Mouse (Mus musculus) B cell, adult (primary cell): ENCODE results near the gene Pelo. TPM values are rescaled to one million over a fixed set of nuclear protein-coding genes. Genes with fewer than 3 reads are reported as not detected.

ENCODE experiments used
- total RNA-seq: library from RNA; stranded (reverse); gene quantifications from 4 replicates; pipeline ENCODE4 v1.2.4, GENCODE M21; 2023; ENCODE audit not compliant: inconsistent age

Pelo gene
- total RNA-seq, result 23.1 to 31.3 TPM (median 28.7 TPM) in 4 replicates

DNA sequence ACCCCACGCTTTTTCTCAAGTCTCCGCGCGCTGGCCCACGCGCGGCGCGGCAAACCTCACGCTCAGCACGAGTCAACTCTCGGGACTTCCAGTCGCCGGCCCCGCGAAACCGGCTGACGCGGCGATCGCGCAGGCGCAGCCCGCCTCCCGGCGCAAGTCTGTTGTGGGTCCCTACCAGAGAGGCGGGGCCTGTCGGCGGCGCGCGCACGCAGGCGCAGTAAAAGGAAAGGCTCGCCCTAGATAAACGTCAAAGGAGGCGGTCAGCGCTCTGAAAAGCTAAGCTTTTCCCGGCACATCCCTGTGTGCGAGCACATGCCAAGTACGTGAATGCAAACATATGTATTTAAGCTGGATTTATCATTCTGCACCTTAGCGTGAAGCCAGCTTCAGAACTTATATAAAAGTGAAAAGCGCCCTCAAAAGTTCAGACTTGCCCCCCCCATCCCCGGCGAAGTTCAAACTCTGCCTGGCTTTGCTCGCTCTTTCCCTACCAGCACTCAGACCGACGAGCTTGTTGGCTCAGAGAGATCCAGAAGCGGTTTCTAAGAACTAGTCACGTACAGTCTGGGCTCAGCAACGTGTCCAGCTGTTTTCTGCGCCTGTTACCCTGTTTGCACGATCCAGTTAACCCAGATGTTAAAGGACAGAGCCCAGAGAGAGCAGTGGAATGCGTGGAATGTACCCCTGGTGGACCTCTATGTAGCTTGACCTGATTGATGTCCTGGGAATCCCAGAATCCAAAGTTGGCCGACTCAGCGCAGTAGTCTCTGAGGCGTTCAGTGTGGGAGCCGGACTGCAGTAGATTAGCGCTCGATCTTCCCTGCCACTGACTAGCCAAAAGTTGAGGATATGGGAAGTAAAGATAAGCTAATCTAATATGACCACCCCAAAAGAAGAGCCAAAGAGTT is at the start of gene Pelo:
Gene Pelo, minus strand, starts transcription at position 118 of the 908 bp plus-strand sequence.

DNA sequence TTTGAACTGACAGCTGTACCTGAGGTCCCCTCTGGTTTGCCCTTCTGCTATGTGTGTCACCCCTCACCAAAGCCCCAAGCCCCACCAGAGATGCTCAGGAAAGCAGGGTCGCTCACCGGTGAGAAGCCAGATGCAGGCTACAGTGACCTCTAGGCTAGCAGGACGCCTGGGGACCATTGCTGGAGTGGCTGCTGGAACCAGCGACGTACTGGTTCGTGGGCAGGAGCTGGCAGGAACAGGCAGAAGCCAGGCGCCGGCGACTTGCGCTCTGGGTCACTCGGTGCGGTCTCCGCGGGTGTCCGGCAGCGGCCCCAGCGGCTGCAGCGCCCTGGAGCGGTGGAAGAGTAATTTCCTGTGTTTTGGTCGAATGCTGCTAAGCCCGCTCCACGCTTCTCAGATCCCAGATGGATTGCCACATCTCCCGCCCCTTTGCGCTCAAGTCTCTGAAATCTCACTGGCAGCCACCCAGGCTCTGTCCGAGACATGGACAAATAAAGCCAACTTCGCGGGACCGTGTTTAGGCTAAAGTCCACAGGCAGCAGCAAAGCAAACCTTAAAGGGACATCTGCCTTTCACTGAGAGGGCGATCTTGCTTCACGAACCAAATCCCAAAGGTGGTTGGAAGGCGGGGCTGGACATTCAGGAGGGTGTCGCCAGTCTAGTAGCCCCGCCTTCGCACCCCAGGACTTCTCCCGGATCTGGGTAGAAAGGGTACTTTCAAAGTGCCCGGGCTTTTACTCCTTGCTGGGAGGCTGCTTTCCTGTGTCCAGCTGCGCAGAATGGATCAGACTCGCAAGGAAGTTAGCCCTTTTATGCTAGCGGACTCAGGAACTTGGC is 11.6 kb upstream of the Pelo start, which contains the start of the genes Gm49395 and Itga1:
Gene Gm49395, minus strand, starts transcription at position 567 of the 837 bp plus-strand sequence.
Gene Itga1, minus strand, starts transcription at position 610 of the 837 bp plus-strand sequence.

Other genes starting within 250 kb of the Pelo start
- gene Itga2, start 158.1 kb downstream of the Pelo start, total RNA-seq, result 0.16 to 0.18 TPM in 2 of 4 replicates, not detected in the others
- 0.84 TPM in 1 of 4 replicates, not detected in the others for gene Gm49395, start 11.7 kb upstream of the Pelo start, total RNA-seq
- gene Itga1, start 11.8 kb upstream of the Pelo start, total RNA-seq, result 0.09 to 0.22 TPM in 2 of 4 replicates, not detected in the others